8 mouse cellular contexts compared by ENCODE assay signal in genomic region chr12:80114892-80115141, GRCm38 (mm10). TPM values are rescaled to one million over a fixed set of nuclear protein-coding genes. Genes with fewer than 3 reads are reported as not detected.
DNase-seq lines count a peak whose midpoint lies in the region; ATAC-seq and TF ChIP-seq lines count a peak whose summit lies in the region.

No protein-coding gene starts in this region.

- peaks cover 8% of the 10 kb centered on the region for H3K36me3 ChIP-seq in heart, embryonic 11.5 days (ENCODE audit: control insufficient read depth, insufficient read depth, low read length)
- peaks cover 13% of the 10 kb centered on the region for H3K36me3 ChIP-seq in E14TG2a.4 (ENCODE audit: insufficient read depth, low read length)
- H3K36me3 ChIP-seq in forebrain, embryonic 12.5 days (replicated peaks), result peaks cover 11% of the 10 kb centered on the region
- H3K36me3 ChIP-seq in liver, embryonic 15.5 days (replicated peaks), result peaks cover 11% of the 10 kb centered on the region

- ATAC-seq in heart, embryonic 11.5 days (replicated peaks; ENCODE audit: insufficient number of reproducible peaks, low FRiP score, low TSS enrichment), result no peak
- no peak for ATAC-seq in forebrain, embryonic 12.5 days (ENCODE audit: low FRiP score)
- no peak for ATAC-seq in liver, embryonic 15.5 days (ENCODE audit: insufficient read depth)

- peak overlapping the region; percentile 99 for H3K27ac ChIP-seq in heart, embryonic 11.5 days (ENCODE audit: low read depth, low read length)
- H3K27ac ChIP-seq in forebrain, embryonic 12.5 days, result peak overlapping the region; percentile 97
- peak overlapping the region; percentile 98 for H3K27ac ChIP-seq in liver, embryonic 15.5 days (replicated peaks)

- intact Hi-C loops in left cerebral cortex, postnatal 4 days (cut with DNase I), result no loop called here

- peak overlapping the region; percentile 96 for H3K4me2 ChIP-seq in heart, embryonic 11.5 days
- peak overlapping the region; percentile 94 for H3K4me2 ChIP-seq in forebrain, embryonic 12.5 days
- H3K4me2 ChIP-seq in liver, embryonic 15.5 days, result peak overlapping the region; percentile 98

- 0% methylated on average over 8 of the region's 8 CpGs for WGBS in heart, embryonic 11.5 days (ENCODE audit: insufficient replicate concordance)
- WGBS in forebrain, embryonic 12.5 days, result under 1% methylated on average over 8 of the region's 8 CpGs
- WGBS in liver, embryonic 15.5 days (ENCODE audit: insufficient replicate concordance), result 0% methylated on average over 8 of the region's 8 CpGs

- TF ChIP-seq CTCF in E14TG2a.4 (conservative IDR thresholded peaks at IDR 0.05; ENCODE audit: low read length), result no peak

- H3K4me1 ChIP-seq in heart, embryonic 11.5 days (ENCODE audit: control insufficient read depth, insufficient read depth, low read length), result peaks cover 17% of the 10 kb centered on the region
- peaks cover 66% of the 10 kb centered on the region for H3K4me1 ChIP-seq in E14TG2a.4 (replicated peaks; ENCODE audit: low read depth, low read length)
- H3K4me1 ChIP-seq in forebrain, embryonic 12.5 days, result peaks cover 49% of the 10 kb centered on the region
- peaks cover 75% of the 10 kb centered on the region for H3K4me1 ChIP-seq in liver, embryonic 15.5 days (replicated peaks)

- H3K27me3 ChIP-seq in heart, embryonic 11.5 days (ENCODE audit: control insufficient read depth, insufficient read depth, low read length), result no peaks in the 10 kb centered on the region
- H3K27me3 ChIP-seq in E14TG2a.4 (ENCODE audit: insufficient read depth, low read length), result peaks cover 47% of the 10 kb centered on the region
- 0 out of 2 replicates have a peak, but pooled peaks cover 3% of the 10 kb centered on the region for H3K27me3 ChIP-seq in forebrain, embryonic 12.5 days
- H3K27me3 ChIP-seq in liver, embryonic 15.5 days, result no peaks in the 10 kb centered on the region

- peak overlapping the region; percentile 97 for H3K9ac ChIP-seq in heart, embryonic 11.5 days (ENCODE audit: low read depth, low read length)
- peak overlapping the region; percentile 79 for H3K9ac ChIP-seq in forebrain, embryonic 12.5 days
- H3K9ac ChIP-seq in liver, embryonic 15.5 days, result peak overlapping the region; percentile 88

- DNase-seq in heart, adult 11 months, result no peak
- DNase-seq in urinary bladder, postnatal 10 days (ENCODE audit: low spot score), result no peak
- DNase-seq in adrenal gland, postnatal 10 days, result no peak
- no peak for DNase-seq in left cerebral cortex, postnatal 4 days

- peak overlapping the region; percentile 95 for H3K4me3 ChIP-seq in heart, embryonic 11.5 days (ENCODE audit: low read depth, low read length)
- peak overlapping the region; percentile 95 for H3K4me3 ChIP-seq in E14TG2a.4 (replicated peaks; ENCODE audit: low read length)
- peak overlapping the region; percentile 72 for H3K4me3 ChIP-seq in forebrain, embryonic 12.5 days (replicated peaks)
- H3K4me3 ChIP-seq in liver, embryonic 15.5 days (replicated peaks), result peak overlapping the region; percentile 82

- H3K9me3 ChIP-seq in heart, embryonic 11.5 days (replicated peaks; ENCODE audit: control insufficient read depth, low read length), result no peaks in the 10 kb centered on the region
- H3K9me3 ChIP-seq in E14TG2a.4 (ENCODE audit: low read length), result no peaks in the 10 kb centered on the region
- H3K9me3 ChIP-seq in forebrain, embryonic 12.5 days, result no peaks in the 10 kb centered on the region
- no peaks in the 10 kb centered on the region for H3K9me3 ChIP-seq in liver, embryonic 15.5 days (replicated peaks)

RNA-seq across cellular contexts. Expression of gene Zfp36l1, which starts 2.0 kb away (rescaled TPM):
- polyA plus RNA-seq in heart, embryonic 11.5 days (2014; fragmentation: Nextera tagmentation; extraction: Ambion mirVana), result 133 and 144 TPM in 2 replicates
- 91.5 and 96.5 TPM in 2 replicates for polyA plus RNA-seq in forebrain, embryonic 12.5 days (2016; fragmentation: Nextera tagmentation; extraction: Ambion mirVana)
- 23.7 and 24.5 TPM in 2 replicates for polyA plus RNA-seq in liver, embryonic 15.5 days (2015; fragmentation: Nextera tagmentation; extraction: Ambion mirVana)
- total RNA-seq in adrenal gland, postnatal 10 days (2021), result 100 to 1,000 TPM; 190 to 228 TPM
- total RNA-seq in left cerebral cortex, postnatal 4 days (2021), result 10 to 100 TPM; 47.2 to 54.4 TPM
